Mouse (Mus musculus) limb, embryonic 10.5 days (tissue): ENCODE results near the gene Pilrb1. TPM values are rescaled to one million over a fixed set of nuclear protein-coding genes. Genes with fewer than 3 reads are reported as not detected.
"Not testable (repeated sequence)": the region's sequence is repeated elsewhere in the genome, so short reads cannot be mapped to it uniquely, and the experiment has no call there.

Experiments used
- DNase-seq: peaks from one replicate; pipeline ENCODE4 v3.0.0-alpha.2; 2017; ENCODE audit warnings: low spot score
- H3K27ac ChIP-seq: fragments of 300-500 bp; sonication (generic); 2 replicates; pipeline ENCODE4 v1.5.1; 2016; ENCODE audit warnings: mild to moderate bottlenecking
- H3K27me3 ChIP-seq: fragments of 300-500 bp; sonication (generic); 2 replicates; pipeline ENCODE4 v1.6.1; 2016; ENCODE audit warnings: low read depth, mild to moderate bottlenecking; ENCODE audit not compliant: poor library complexity, severe bottlenecking
- H3K36me3 ChIP-seq: fragments of 300-500 bp; sonication (generic); 2 replicates; pipeline ENCODE4 v1.6.1; 2016; ENCODE audit warnings: mild to moderate bottlenecking, moderate library complexity
- H3K4me1 ChIP-seq: fragments of 300-500 bp; sonication (generic); 2 replicates; pipeline ENCODE4 v1.6.1; 2016
- H3K4me3 ChIP-seq: fragments of 300-500 bp; sonication (generic); 2 replicates; pipeline ENCODE4 v1.5.1; 2016; ENCODE audit warnings: mild to moderate bottlenecking, moderate library complexity
- H3K9me3 ChIP-seq: fragments of 300-500 bp; sonication (generic); replicated peaks from 2 replicates; pipeline ENCODE4 v1.6.1; 2016; ENCODE audit warnings: mild to moderate bottlenecking
- WGBS: fragments of 180-500 bp; shearing (Covaris S2); methylation state at CpG from one replicate; pipeline ENCODE4 v1.1.7; 2016; 5-methylcytosine and 5-hydroxymethylcytosine counted together
- polyA plus RNA-seq: library from polyadenylated mRNA; unstranded; fragments of >200 nt; fragmentation: Nextera tagmentation; extraction: Ambion mirVana; gene quantifications from 2 replicates; pipeline ENCODE4 v1.2.1, GENCODE M21; 2016

Pilrb1 gene
- polyA plus RNA-seq, 1 experiment from 2014 or later: not detected

GRCm38 (mm10) chr5:137856870-137857269 is 1.0 kb downstream of the Pilrb1 start:
- H3K36me3 ChIP-seq, H3K4me1 ChIP-seq, H3K27ac ChIP-seq, DNase-seq, H3K27me3 ChIP-seq, H3K9me3 ChIP-seq, H3K4me3 ChIP-seq: not testable (repeated sequence)
- WGBS: 86% methylated on average over 5 of the region's 5 CpGs

GRCm38 (mm10) chr5:137854907-137855306 is 3.0 kb downstream of the Pilrb1 start:
- H3K9me3 ChIP-seq, H3K4me3 ChIP-seq, H3K36me3 ChIP-seq, H3K27ac ChIP-seq, DNase-seq, H3K4me1 ChIP-seq, H3K27me3 ChIP-seq: not testable (repeated sequence)
- 87% methylated on average over 3 of the region's 3 CpGs for WGBS

GRCm38 (mm10) chr5:137850313-137850712 is 7.6 kb downstream of the Pilrb1 start:
- not testable (repeated sequence) for DNase-seq, H3K4me1 ChIP-seq, H3K4me3 ChIP-seq, H3K27ac ChIP-seq, H3K27me3 ChIP-seq, H3K9me3 ChIP-seq, H3K36me3 ChIP-seq
- whole genome bisulfite sequencing: 88% methylated on average over 1 of the region's 1 CpGs

DNA sequence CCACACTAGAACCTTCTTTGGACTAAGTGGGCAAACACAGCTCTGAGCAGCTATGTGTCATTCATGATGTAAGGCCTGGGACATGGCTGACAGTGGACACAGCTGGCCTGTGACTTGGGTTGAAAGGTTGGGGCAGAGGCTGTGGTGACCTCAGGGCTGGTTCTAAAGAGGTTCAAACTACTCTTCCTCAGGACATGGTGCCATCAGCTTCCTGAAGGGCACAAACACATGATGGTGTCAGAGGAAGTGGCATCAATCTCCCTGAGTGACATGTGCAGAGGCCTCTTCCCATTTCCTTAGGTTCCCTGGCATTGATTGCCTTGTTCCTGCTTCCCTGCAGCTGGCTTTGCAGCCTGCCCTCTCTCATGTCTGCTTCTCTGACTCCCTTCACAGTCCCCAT is 20.8 kb downstream of the Pilrb1 start:
- H3K36me3 ChIP-seq, H3K9me3 ChIP-seq, H3K27me3 ChIP-seq, H3K4me3 ChIP-seq, H3K4me1 ChIP-seq, H3K27ac ChIP-seq, DNase-seq: not testable (repeated sequence)

- Histone ChIP-seq H3K4me1 (no peaks in the 10 kb centered on the region), H3K27ac (no peak overlapping the region), H3K27me3 (no peaks in the 10 kb centered on the region), H3K9me3 (no peaks in the 10 kb centered on the region), H3K36me3 (no peaks in the 10 kb centered on the region), H3K4me3 (no peak overlapping the region)
- DNase-seq: no peak
Measured at GRCm38 (mm10) chr5:137836611-137837010, 21.3 kb downstream of the Pilrb1 start.

GRCm38 (mm10) chr5:137835966-137836520 is 21.9 kb downstream of the Pilrb1 start, which contains the start of gene Pilra:
Gene Pilra (minus strand): TSS chr5:137836281.
- WGBS: 81% methylated on average over 2 of the region's 2 CpGs
- not testable (repeated sequence) for H3K4me1 ChIP-seq

DNA sequence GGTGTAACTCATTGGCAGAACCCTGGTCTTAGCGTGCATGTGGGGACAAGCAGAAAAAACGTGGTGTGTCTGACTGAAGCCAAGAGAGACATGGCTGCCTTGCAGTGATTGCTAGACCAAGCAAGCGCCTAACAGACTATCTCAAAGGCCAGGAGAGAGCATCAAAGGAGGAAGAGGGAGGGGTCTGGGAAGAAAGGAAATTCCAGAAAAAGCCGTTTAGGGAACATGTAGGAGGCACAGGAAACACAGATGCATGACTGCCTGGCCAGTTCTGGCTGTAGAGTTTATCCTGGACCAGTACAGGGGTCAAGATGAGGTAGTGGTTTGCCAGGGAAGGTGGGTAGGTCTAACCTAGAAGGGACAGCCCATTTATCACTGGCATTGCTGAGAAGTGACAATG is 24.4 kb downstream of the Pilrb1 start:
- DNase-seq: no peak
- Histone ChIP-seq H3K9me3 (no peaks in the 10 kb centered on the region), H3K36me3 (no peaks in the 10 kb centered on the region), H3K27me3 (no peaks in the 10 kb centered on the region), H3K4me3 (no peak overlapping the region), H3K4me1 (no peaks in the 10 kb centered on the region), H3K27ac (no peak overlapping the region)
- WGBS: 63% methylated on average over 4 of the region's 4 CpGs

More at GRCm38 (mm10) chr5:137835966-137836520, 21.9 kb downstream of the Pilrb1 start, which contains the start of gene Pilra:
- H3K36me3 ChIP-seq, H3K9me3 ChIP-seq, H3K4me3 ChIP-seq, H3K27me3 ChIP-seq, DNase-seq, H3K27ac ChIP-seq: not testable (repeated sequence)

DNA sequence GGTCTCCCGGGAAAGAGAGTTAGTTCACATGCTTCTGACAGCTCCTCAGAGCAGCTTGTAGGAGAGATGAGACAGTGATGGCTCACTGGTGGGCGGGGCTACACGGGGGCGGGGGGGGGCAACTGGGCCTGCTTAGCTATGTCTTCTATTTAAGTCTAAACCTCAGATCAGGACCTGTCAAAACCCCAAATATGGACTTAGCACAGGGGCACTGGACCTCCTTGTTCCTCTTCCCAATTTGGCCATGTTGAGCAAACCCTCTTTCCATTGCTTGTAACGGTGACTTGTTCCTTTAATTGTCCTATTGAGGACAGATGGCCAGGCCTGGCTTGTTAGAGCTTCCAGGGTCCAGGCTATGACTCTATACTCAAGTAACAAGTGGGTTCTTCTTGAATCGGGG is 26.4 kb downstream of the Pilrb1 start:
- Histone ChIP-seq H3K4me1 (no peaks in the 10 kb centered on the region), H3K4me3 (no peak overlapping the region), H3K36me3 (no peaks in the 10 kb centered on the region), H3K9me3 (no peaks in the 10 kb centered on the region), H3K27me3 (no peaks in the 10 kb centered on the region), H3K27ac (no peak overlapping the region)
- DNase-seq: no peak
- 81% methylated on average over 6 of the region's 6 CpGs for WGBS

DNA sequence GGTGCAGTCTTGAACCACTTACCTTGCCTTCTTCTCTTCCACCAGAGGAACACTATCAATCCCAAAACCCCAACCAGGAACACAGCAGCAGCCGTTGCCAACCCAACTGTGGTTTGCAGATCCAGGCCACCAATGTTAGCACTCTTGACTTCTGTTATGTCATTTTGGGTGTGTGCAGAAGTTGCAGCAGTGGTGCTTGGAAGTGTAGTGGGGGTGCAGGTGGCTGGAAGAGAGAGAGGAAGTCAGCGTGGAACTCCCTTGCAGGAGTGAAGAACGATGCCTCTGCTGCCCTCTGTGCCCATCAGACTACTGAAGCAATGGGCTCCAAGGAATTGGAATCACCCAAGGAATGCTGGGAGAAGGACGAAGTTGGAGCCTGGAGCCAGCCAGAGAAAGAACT is 26.8 kb downstream of the Pilrb1 start:
- H3K27ac ChIP-seq: no peak overlapping the region
- no peaks in the 10 kb centered on the region for H3K36me3 ChIP-seq
- H3K9me3 ChIP-seq: no peaks in the 10 kb centered on the region
- no peaks in the 10 kb centered on the region for H3K27me3 ChIP-seq
- DNase-seq: no peak
- no peak overlapping the region for H3K4me3 ChIP-seq
- H3K4me1 ChIP-seq: no peaks in the 10 kb centered on the region
- 88% methylated on average over 4 of the region's 4 CpGs for WGBS

- WGBS: 89% methylated on average over 7 of the region's 7 CpGs
- Histone ChIP-seq H3K4me1 (no peaks in the 10 kb centered on the region), H3K9me3 (no peaks in the 10 kb centered on the region), H3K27ac (no peak overlapping the region), H3K4me3 (no peak overlapping the region), H3K36me3 (no peaks in the 10 kb centered on the region), H3K27me3 (no peaks in the 10 kb centered on the region)
- no peak for DNase-seq
Measured at GRCm38 (mm10) chr5:137830238-137830637, 27.7 kb downstream of the Pilrb1 start.

DNA sequence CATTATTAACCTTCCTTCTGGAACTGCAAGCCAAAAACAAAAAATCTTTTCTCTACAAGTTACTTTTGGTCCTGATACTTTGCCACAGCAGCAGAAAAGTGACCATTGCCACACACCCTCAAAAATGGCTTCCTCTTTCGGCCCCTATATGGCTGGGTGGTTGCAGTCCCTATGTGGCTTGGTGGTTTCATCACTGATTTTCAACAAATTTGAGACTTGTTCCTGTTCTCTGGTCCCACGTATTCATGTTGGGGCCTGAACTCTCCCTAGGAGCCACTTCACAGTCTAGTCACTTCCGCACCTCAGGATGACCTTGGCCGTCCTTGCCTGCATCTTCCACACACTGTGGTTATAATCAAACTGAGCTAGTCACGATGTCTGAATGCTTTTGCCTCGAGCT is 29.2 kb downstream of the Pilrb1 start:
- 89% methylated on average over 6 of the region's 6 CpGs for WGBS
- H3K9me3 ChIP-seq: no peaks in the 10 kb centered on the region
- no peak overlapping the region for H3K4me3 ChIP-seq
- no peak overlapping the region for H3K27ac ChIP-seq
- no peaks in the 10 kb centered on the region for H3K36me3 ChIP-seq
- DNase-seq: no peak
- H3K27me3 ChIP-seq: no peaks in the 10 kb centered on the region
- no peaks in the 10 kb centered on the region for H3K4me1 ChIP-seq

GRCm38 (mm10) chr5:137826421-137826820 is 31.5 kb downstream of the Pilrb1 start:
- Histone ChIP-seq H3K36me3 (no peaks in the 10 kb centered on the region), H3K27ac (no peak overlapping the region), H3K4me1 (no peaks in the 10 kb centered on the region), H3K4me3 (no peak overlapping the region), H3K9me3 (no peaks in the 10 kb centered on the region), H3K27me3 (no peaks in the 10 kb centered on the region)
- 61% methylated on average over 7 of the region's 7 CpGs for WGBS
- DNase-seq: no peak

DNA sequence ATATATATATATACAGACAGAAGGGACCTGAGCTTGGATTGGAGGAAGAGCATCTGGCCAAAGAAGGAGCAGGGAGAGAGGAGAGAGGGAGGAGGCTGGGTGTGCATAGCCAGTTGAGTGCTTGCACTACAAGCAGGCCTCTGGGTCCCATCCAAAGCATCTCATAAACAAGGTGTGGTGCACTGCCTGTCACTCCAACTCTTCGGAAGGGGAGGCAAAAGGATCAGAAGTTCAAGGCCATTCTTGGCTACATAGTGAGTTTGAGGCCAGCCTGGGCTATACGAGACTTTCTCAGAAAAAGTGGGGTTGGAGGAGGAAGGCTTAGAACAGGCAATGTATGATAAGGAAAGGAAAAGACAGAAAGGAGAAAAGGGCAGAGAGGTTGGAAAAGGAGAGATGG is 31.9 kb downstream of the Pilrb1 start:
- Histone ChIP-seq H3K9me3 (no peaks in the 10 kb centered on the region), H3K4me1 (no peaks in the 10 kb centered on the region), H3K36me3 (no peaks in the 10 kb centered on the region), H3K27me3 (no peaks in the 10 kb centered on the region), H3K4me3 (no peak overlapping the region), H3K27ac (no peak overlapping the region)
- WGBS: 80% methylated on average over 2 of the region's 2 CpGs
- DNase-seq: no peak

- WGBS: 95% methylated on average over 3 of the region's 3 CpGs
- H3K4me3 ChIP-seq: no peak overlapping the region
Measured at GRCm38 (mm10) chr5:137825030-137825429, 32.9 kb downstream of the Pilrb1 start.

More at GRCm38 (mm10) chr5:137825030-137825429, 32.9 kb downstream of the Pilrb1 start:
- H3K4me1 ChIP-seq: no peaks in the 10 kb centered on the region
- H3K27me3 ChIP-seq: no peaks in the 10 kb centered on the region
- H3K27ac ChIP-seq: no peak overlapping the region
- DNase-seq: no peak
- no peaks in the 10 kb centered on the region for H3K36me3 ChIP-seq
- H3K9me3 ChIP-seq: no peaks in the 10 kb centered on the region
